Mouse (Mus musculus): Measurements from ENCODE around the gene Cdip1. TPM values are rescaled to one million over a fixed set of nuclear protein-coding genes. Genes with fewer than 3 reads are reported as not detected.
"Not testable (repeated sequence)": the region's sequence is repeated elsewhere in the genome, so short reads cannot be mapped to it uniquely, and the experiment has no call there.

Gene Cdip1
- 100 to 1,000 TPM; 126 to 148 TPM for total RNA-seq (2021)
- long read RNA-seq, experiment 1, full-length matches to known transcripts: 33 of 106 reads
- long read RNA-seq, experiment 1, partial matches to known transcripts: 64 of 106 reads
- long read RNA-seq, experiment 1, other reads (novel, unspliced or antisense): 9 of 106 reads
- long read RNA-seq, experiment 2, transcript Cdip1-203 (6 exons, 2,554 nt): minor isoform, 5 of 107 reads
- long read RNA-seq, experiment 2, transcript Cdip1-201 (6 exons, 3,953 nt): major isoform, 50 of 107 reads
- long read RNA-seq, experiment 2, partial matches to known transcripts: 29 of 107 reads
- long read RNA-seq, experiment 2, other reads (novel, unspliced or antisense): 23 of 107 reads

- DNase-seq: peak; percentile 95
Observed at GRCm38 (mm10) chr16:4789810-4790559, at the start of gene Cdip1. TSS of gene Cdip1 (minus strand) at chr16:4790292.

GRCm38 (mm10) chr16:4839552-4839951 is 49.5 kb upstream of the Cdip1 start:
- no peak for DNase-seq

GRCm38 (mm10) chr16:4837631-4838030 is 47.5 kb upstream of the Cdip1 start:
- no peak for DNase-seq

GRCm38 (mm10) chr16:4835191-4835590 is 45.1 kb upstream of the Cdip1 start, which contains the start of gene 4930562C15Rik:
TSS of gene 4930562C15Rik (plus strand) at chr16:4835416.
- DNase-seq: no peak

- DNase-seq: no peak
Observed at GRCm38 (mm10) chr16:4833858-4834257, 43.8 kb upstream of the Cdip1 start.

- peak; percentile 61 for DNase-seq
Observed at GRCm38 (mm10) chr16:4831650-4832419, 41.7 kb upstream of the Cdip1 start.

- DNase-seq: no peak
Observed at GRCm38 (mm10) chr16:4829271-4829900, 39.3 kb upstream of the Cdip1 start.

- no peak for DNase-seq
Observed at GRCm38 (mm10) chr16:4827639-4828038, 37.5 kb upstream of the Cdip1 start.

GRCm38 (mm10) chr16:4824466-4824865 is 34.4 kb upstream of the Cdip1 start:
- DNase-seq: not testable (repeated sequence)

- no peak for DNase-seq
Observed at GRCm38 (mm10) chr16:4818349-4818748, 28.3 kb upstream of the Cdip1 start.

GRCm38 (mm10) chr16:4796631-4797030 is 6.5 kb upstream of the Cdip1 start:
- no peak for DNase-seq

- DNase-seq: no peak
Observed at GRCm38 (mm10) chr16:4791332-4791731, 1.2 kb upstream of the Cdip1 start.

- DNase-seq: peak; percentile 70
Observed at GRCm38 (mm10) chr16:4789311-4789768, 752 bp downstream of the Cdip1 start.

- peak; percentile 35 for DNase-seq
Observed at GRCm38 (mm10) chr16:4788176-4788575, 1.9 kb downstream of the Cdip1 start.

- DNase-seq: no peak
Observed at GRCm38 (mm10) chr16:4785706-4786105, 4.4 kb downstream of the Cdip1 start.

- DNase-seq: no peak
Observed at GRCm38 (mm10) chr16:4782515-4782914, 7.6 kb downstream of the Cdip1 start.

GRCm38 (mm10) chr16:4781524-4782196 is 8.4 kb downstream of the Cdip1 start:
- peak; percentile 83 for DNase-seq

GRCm38 (mm10) chr16:4778940-4779339 is 11.2 kb downstream of the Cdip1 start:
- DNase-seq: peak; percentile 15

- DNase-seq: no peak
Observed at GRCm38 (mm10) chr16:4777905-4778609, 12.0 kb downstream of the Cdip1 start.

- DNase-seq: peak; percentile 69
Observed at GRCm38 (mm10) chr16:4777171-4777904, 12.8 kb downstream of the Cdip1 start.
